Mouse (Mus musculus) adrenal gland, postnatal 25 days (tissue): ENCODE measurements around the gene Nkg7. TPM values are rescaled to one million over a fixed set of nuclear protein-coding genes. Genes with fewer than 3 reads are reported as not detected.

ENCODE experiments used
- DNase-seq: peaks from one replicate; pipeline ENCODE4 v3.0.0; 2021; ENCODE audit warnings: mixed read lengths
- total RNA-seq: library from RNA; stranded (reverse); gene quantifications from 2 replicates; pipeline ENCODE4 v1.2.3, GENCODE M21; 2021

The Nkg7 gene
- total RNA-seq, 1 experiment from 2014 or later: 0.46 TPM

- no peak for DNase-seq
These were observed 10.9 kb downstream of the Nkg7 start for GRCm38 (mm10) chr7:43447801-43448200.

- DNase-seq: no peak
These were observed 11.4 kb downstream of the Nkg7 start for GRCm38 (mm10) chr7:43448246-43448645.

- no peak for DNase-seq
These were observed 12.9 kb downstream of the Nkg7 start for GRCm38 (mm10) chr7:43449811-43450210.

GRCm38 (mm10) chr7:43451726-43452125 lies 14.9 kb downstream of the Nkg7 start:
- no peak for DNase-seq

GRCm38 (mm10) chr7:43452609-43453008 lies 15.7 kb downstream of the Nkg7 start:
- peak; percentile 43 for DNase-seq

- DNase-seq: no peak
These were observed 16.9 kb downstream of the Nkg7 start for GRCm38 (mm10) chr7:43453599-43454355.

- DNase-seq: no peak
These were observed 17.5 kb downstream of the Nkg7 start for GRCm38 (mm10) chr7:43454371-43454770.

GRCm38 (mm10) chr7:43462851-43463250 lies 26.0 kb downstream of the Nkg7 start, which contains the start of gene Vsig10l:
Gene Vsig10l, plus strand, starts transcription at chr7:43463151.
- no peak for DNase-seq

- DNase-seq: no peak
These were observed 27.1 kb downstream of the Nkg7 start for GRCm38 (mm10) chr7:43463976-43464375.

- DNase-seq: no peak
These were observed 28.0 kb downstream of the Nkg7 start for GRCm38 (mm10) chr7:43464864-43465343.

- peak; percentile 86 for DNase-seq
These were observed 28.6 kb downstream of the Nkg7 start for GRCm38 (mm10) chr7:43465344-43466098.

- peak; percentile 87 for DNase-seq
These were observed 29.3 kb downstream of the Nkg7 start for GRCm38 (mm10) chr7:43466099-43466694.

- no peak for DNase-seq
These were observed 33.5 kb downstream of the Nkg7 start for GRCm38 (mm10) chr7:43470373-43470772.

- DNase-seq: no peak
These were observed 38.8 kb downstream of the Nkg7 start for GRCm38 (mm10) chr7:43475706-43476105.

GRCm38 (mm10) chr7:43476376-43476775 lies 39.5 kb downstream of the Nkg7 start:
- DNase-seq: no peak

- no peak for DNase-seq
These were observed 44.3 kb downstream of the Nkg7 start for GRCm38 (mm10) chr7:43481191-43481590.

GRCm38 (mm10) chr7:43482090-43482716 lies 45.3 kb downstream of the Nkg7 start:
- peak; percentile 35 for DNase-seq

GRCm38 (mm10) chr7:43483236-43483635 lies 46.4 kb downstream of the Nkg7 start:
- peak; percentile 31 for DNase-seq
